Mouse (Mus musculus) brain, embryonic 18.5 days (tissue): ENCODE data around the gene Thap11.
"Not testable (repeated sequence)": the region's sequence is repeated elsewhere in the genome, so short reads cannot be mapped to it uniquely, and the experiment has no call there.

Experiments used
- DNase-seq: peaks from one replicate; pipeline ENCODE4 v3.0.0-alpha.2; 2012; ENCODE audit warnings: low read depth, low spot score

Thap11 gene

GRCm38 (mm10) chr8:105854715-105855216 is at the start of gene Thap11:
TSS of gene Thap11 (plus strand) at chr8:105855132.
- DNase-seq: peak; percentile 88

GRCm38 (mm10) chr8:105805346-105805745 is 49.6 kb upstream of the Thap11 start:
- DNase-seq: no peak

- no peak for DNase-seq
Observed at GRCm38 (mm10) chr8:105805964-105806363, 49.0 kb upstream of the Thap11 start.

GRCm38 (mm10) chr8:105807766-105808165 is 47.2 kb upstream of the Thap11 start:
- DNase-seq: no peak

- DNase-seq: no peak
Observed at GRCm38 (mm10) chr8:105808480-105808879, 46.5 kb upstream of the Thap11 start.

GRCm38 (mm10) chr8:105810245-105810786 is 44.6 kb upstream of the Thap11 start:
- DNase-seq: no peak

- DNase-seq: no peak
Observed at GRCm38 (mm10) chr8:105811061-105811460, 43.9 kb upstream of the Thap11 start.

GRCm38 (mm10) chr8:105811543-105811942 is 43.4 kb upstream of the Thap11 start:
- no peak for DNase-seq

GRCm38 (mm10) chr8:105812511-105812910 is 42.4 kb upstream of the Thap11 start:
- no peak for DNase-seq

- no peak for DNase-seq
Observed at GRCm38 (mm10) chr8:105813241-105813640, 41.7 kb upstream of the Thap11 start.

- no peak for DNase-seq
Observed at GRCm38 (mm10) chr8:105819659-105820058, 35.3 kb upstream of the Thap11 start.

- no peak for DNase-seq
Observed at GRCm38 (mm10) chr8:105820925-105821324, 34.0 kb upstream of the Thap11 start.

GRCm38 (mm10) chr8:105825506-105825905 is 29.4 kb upstream of the Thap11 start:
- DNase-seq: no peak

- DNase-seq: no peak
Observed at GRCm38 (mm10) chr8:105826379-105826778, 28.6 kb upstream of the Thap11 start.

- peak; percentile 99 for DNase-seq
Observed at GRCm38 (mm10) chr8:105826861-105827848, 27.8 kb upstream of the Thap11 start, which contains the start of the genes Ranbp10 and Tsnaxip1. TSS of gene Ranbp10 (minus strand) at chr8:105827350. TSS of gene Tsnaxip1 (plus strand) at chr8:105827731.

GRCm38 (mm10) chr8:105833740-105834139 is 21.2 kb upstream of the Thap11 start:
- DNase-seq: not testable (repeated sequence)

GRCm38 (mm10) chr8:105835318-105835717 is 19.6 kb upstream of the Thap11 start:
- no peak for DNase-seq

GRCm38 (mm10) chr8:105836991-105837390 is 17.9 kb upstream of the Thap11 start:
- no peak for DNase-seq

- no peak for DNase-seq
Observed at GRCm38 (mm10) chr8:105839209-105839608, 15.7 kb upstream of the Thap11 start.

- no peak for DNase-seq
Observed at GRCm38 (mm10) chr8:105846678-105847077, 8.3 kb upstream of the Thap11 start.

- no peak for DNase-seq
Observed at GRCm38 (mm10) chr8:105850014-105850413, 4.9 kb upstream of the Thap11 start.

GRCm38 (mm10) chr8:105850611-105851010 is 4.3 kb upstream of the Thap11 start:
- no peak for DNase-seq
